Mouse (Mus musculus): ENCODE measurements around the gene Tdrd3. TPM values are rescaled to one million over a fixed set of nuclear protein-coding genes. Genes with fewer than 3 reads are reported as not detected.

The Tdrd3 gene
- polyA plus RNA-seq, 1 experiment from 2014 or later = 36.7 TPM

DNA sequence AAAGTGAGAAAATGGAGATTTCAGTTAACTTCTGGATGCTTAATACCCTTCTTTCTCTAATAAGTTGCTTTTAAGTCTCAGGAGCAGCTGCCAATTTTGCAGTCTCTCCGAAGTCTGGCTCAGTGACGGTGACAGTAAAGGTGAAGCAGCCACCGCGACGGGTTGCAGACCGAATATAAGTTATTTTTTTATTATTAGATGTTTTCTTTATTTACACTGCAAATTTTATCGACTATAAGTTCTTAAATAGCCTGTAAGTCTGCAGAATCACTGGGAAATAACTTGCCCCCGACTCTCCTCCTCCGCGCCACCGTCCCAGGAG, 992 bp upstream of the Tdrd3 start:
- peak overlapping the region; percentile 70 for H3K4me2 ChIP-seq
- DNase-seq (no peak), ATAC-seq (ENCODE audit: insufficient read depth) (no peak)
- no peaks in the 10 kb centered on the region for H3K27me3 ChIP-seq (ENCODE audit: insufficient read depth, low read length)
- H3K4me1 ChIP-seq (ENCODE audit: insufficient read depth) = no peaks in the 10 kb centered on the region
- no peak for TF ChIP-seq CTCF (IDR thresholded peaks at IDR 0.05; ENCODE audit: low read depth)
- H3K9me3 ChIP-seq (ENCODE audit: low read depth, low read length) = no peaks in the 10 kb centered on the region
- no peak overlapping the region; the same call in 1 of the 2 replicates for H3K27ac ChIP-seq (ENCODE audit: low read depth)
- no peaks in the 10 kb centered on the region for H3K36me3 ChIP-seq (ENCODE audit: insufficient read depth)
- H3K4me3 ChIP-seq (ENCODE audit: low read depth, low read length) = peak overlapping the region; percentile 76
- WGBS = 1% methylated on average over 11 of the region's 11 CpGs
- peak overlapping the region; percentile 97 for H3K9ac ChIP-seq

DNA sequence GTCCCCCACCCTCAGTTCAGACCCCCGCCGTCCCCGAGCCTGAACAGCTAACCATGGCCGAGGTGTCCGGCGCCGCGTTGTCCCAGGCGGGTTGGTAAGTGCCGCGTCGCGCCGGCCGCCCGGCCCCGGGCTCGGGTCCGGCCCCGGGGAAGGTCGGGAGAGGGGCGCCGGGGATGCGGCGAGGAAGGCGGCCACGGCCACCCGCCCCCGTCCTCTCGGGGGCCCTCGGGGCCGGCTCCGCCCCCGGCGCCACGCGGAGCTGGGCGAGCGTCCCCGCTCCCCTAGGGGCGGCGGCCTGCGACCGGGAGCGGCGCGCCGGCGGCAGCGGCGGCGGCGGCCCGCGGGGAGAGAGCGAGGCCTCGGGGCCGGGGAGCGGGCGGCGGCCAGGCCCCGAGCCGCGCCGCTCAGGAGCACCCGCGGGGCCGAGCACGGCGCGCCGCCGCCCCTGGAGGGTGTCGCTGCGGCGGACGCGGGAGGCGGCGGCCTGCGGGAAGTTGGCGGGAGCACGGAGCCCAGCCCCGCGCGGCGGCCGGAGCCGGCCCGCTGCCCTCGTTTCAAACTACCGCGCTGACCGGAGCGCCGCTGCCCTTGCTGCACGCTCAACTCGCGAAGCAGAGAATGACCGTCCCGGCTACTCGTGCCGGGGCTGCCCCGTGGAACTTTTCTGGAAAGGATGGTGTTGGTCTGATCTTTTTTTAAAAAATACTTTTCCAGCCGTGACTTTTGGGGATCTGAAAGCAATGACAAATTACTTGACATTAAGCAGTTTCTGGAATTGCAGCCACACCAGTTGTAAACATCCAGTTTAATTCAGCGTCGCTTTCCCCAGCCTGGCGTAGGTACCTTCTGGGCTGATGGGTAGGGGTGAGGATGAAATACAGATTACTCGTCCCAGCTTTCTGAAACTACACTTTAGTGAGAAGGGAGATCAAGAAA, 584 bp downstream of the Tdrd3 start:
- ATAC-seq (ENCODE audit: insufficient read depth) (peak; percentile 66), DNase-seq (peak; percentile 74)
- under 1% methylated on average over 78 of the region's 109 CpGs for WGBS
- peak overlapping the region; percentile 97 for H3K9ac ChIP-seq
- H3K27ac ChIP-seq (ENCODE audit: low read depth) = peak overlapping the region; percentile 100
- H3K4me2 ChIP-seq = peak overlapping the region; percentile 70
- H3K4me1 ChIP-seq (ENCODE audit: insufficient read depth) = 0 out of 2 replicates have a peak, but pooled peaks cover 2% of the 10 kb centered on the region
- H3K36me3 ChIP-seq (ENCODE audit: insufficient read depth) = no peaks in the 10 kb centered on the region
- no peaks in the 10 kb centered on the region for H3K9me3 ChIP-seq (ENCODE audit: low read depth, low read length)
- H3K4me3 ChIP-seq (ENCODE audit: low read depth, low read length) = peak overlapping the region; percentile 76
- TF ChIP-seq CTCF (IDR thresholded peaks at IDR 0.05; ENCODE audit: low read depth) = no peak
- no peaks in the 10 kb centered on the region for H3K27me3 ChIP-seq (ENCODE audit: insufficient read depth, low read length)

DNA sequence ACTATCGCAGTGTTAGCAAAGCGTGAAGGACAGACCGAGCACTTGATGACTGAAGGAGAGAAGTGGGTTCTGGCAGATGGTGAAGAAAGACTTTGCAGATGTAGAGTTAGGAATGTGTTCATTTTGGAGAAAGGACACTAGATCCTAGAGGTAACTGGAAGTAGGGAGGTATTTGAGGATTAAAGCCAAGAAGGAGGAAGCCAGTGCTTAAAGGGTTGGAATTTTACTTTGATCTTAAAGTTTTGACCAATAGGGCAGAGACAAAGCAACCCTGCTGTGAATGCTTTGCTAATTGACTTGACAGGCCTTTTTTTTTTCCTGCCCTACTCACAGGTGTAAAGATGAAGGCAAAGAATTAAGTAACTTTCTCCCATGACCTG, 1.2 kb downstream of the Tdrd3 start:
- TF ChIP-seq CTCF (IDR thresholded peaks at IDR 0.05; ENCODE audit: low read depth) = no peak
- H3K4me2 ChIP-seq = peak overlapping the region; percentile 70
- H3K27ac ChIP-seq (ENCODE audit: low read depth) = peak overlapping the region; percentile 100
- 0% methylated on average over 3 of the region's 3 CpGs for WGBS
- DNase-seq = peak; percentile 41
- H3K36me3 ChIP-seq (ENCODE audit: insufficient read depth) = no peaks in the 10 kb centered on the region
- H3K4me3 ChIP-seq (ENCODE audit: low read depth, low read length) = peak overlapping the region; percentile 76
- no peaks in the 10 kb centered on the region for H3K27me3 ChIP-seq (ENCODE audit: insufficient read depth, low read length)
- 0 out of 2 replicates have a peak, but pooled peaks cover 2% of the 10 kb centered on the region for H3K4me1 ChIP-seq (ENCODE audit: insufficient read depth)
- ATAC-seq (ENCODE audit: insufficient read depth) = no peak
- H3K9ac ChIP-seq = peak overlapping the region; percentile 97
- H3K9me3 ChIP-seq (ENCODE audit: low read depth, low read length) = no peaks in the 10 kb centered on the region

DNA sequence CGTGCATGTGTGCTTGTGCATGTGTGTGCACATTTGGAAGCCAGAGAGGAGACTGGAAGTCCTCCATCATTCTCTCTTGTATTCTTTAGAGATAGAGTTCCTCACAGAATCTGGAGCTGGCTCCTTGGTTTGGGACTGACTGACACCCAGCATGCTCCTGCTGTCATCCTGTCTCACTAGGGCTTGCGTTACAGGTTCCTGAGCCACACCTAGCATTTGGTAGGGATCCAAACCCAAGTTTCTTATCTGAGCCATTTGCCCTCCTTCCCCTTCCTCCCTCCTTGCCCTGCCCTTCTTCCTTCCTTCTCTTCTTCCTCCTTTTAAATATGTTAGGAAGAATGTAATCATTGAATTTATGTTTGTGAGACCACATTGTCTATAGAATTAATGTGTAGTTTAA, 3.3 kb downstream of the Tdrd3 start:
- WGBS = 76% methylated on average over 2 of the region's 2 CpGs
- no peak overlapping the region for H3K9ac ChIP-seq
- H3K27ac ChIP-seq (ENCODE audit: low read depth) = no peak overlapping the region
- H3K36me3 ChIP-seq (ENCODE audit: insufficient read depth) = no peaks in the 10 kb centered on the region
- no peak for DNase-seq
- no peak overlapping the region for H3K4me3 ChIP-seq (ENCODE audit: low read depth, low read length)
- H3K9me3 ChIP-seq (ENCODE audit: low read depth, low read length) = no peaks in the 10 kb centered on the region
- H3K27me3 ChIP-seq (ENCODE audit: insufficient read depth, low read length) = no peaks in the 10 kb centered on the region
- H3K4me2 ChIP-seq = peak overlapping the region; percentile 21
- no peak for TF ChIP-seq CTCF (IDR thresholded peaks at IDR 0.05; ENCODE audit: low read depth)
- 0 out of 2 replicates have a peak, but pooled peaks cover 2% of the 10 kb centered on the region for H3K4me1 ChIP-seq (ENCODE audit: insufficient read depth)
- no peak for ATAC-seq (ENCODE audit: insufficient read depth)

DNA sequence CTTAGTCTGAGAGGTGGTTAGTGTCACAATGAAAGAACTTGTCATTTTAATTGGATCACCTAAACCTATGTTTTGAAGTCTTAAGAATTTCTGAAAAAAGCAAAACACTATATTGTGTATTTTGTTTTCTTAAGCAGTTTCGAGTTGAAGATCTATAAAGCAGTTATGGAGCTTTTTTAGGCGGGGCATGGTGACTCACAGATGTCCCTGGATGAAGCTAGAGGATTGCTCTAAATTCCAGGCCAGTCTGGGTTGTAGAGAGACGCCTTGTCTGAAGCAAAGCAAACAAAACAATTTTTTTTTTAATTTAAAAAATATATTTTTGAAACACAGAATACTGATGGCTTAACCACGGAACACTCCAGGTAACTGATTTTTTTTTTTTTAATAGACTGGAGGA, 4.1 kb downstream of the Tdrd3 start:
- H3K9me3 ChIP-seq (ENCODE audit: low read depth, low read length) = no peaks in the 10 kb centered on the region
- 0 out of 2 replicates have a peak, but pooled peaks cover 2% of the 10 kb centered on the region for H3K4me1 ChIP-seq (ENCODE audit: insufficient read depth)
- H3K36me3 ChIP-seq (ENCODE audit: insufficient read depth) = no peaks in the 10 kb centered on the region
- H3K4me2 ChIP-seq = no peak overlapping the region
- DNase-seq (no peak), ATAC-seq (ENCODE audit: insufficient read depth) (no peak)
- 74% methylated on average over 4 of the region's 4 CpGs for WGBS
- no peak overlapping the region for H3K4me3 ChIP-seq (ENCODE audit: low read depth, low read length)
- TF ChIP-seq CTCF (IDR thresholded peaks at IDR 0.05; ENCODE audit: low read depth) = no peak
- no peak overlapping the region for H3K27ac ChIP-seq (ENCODE audit: low read depth)
- no peak overlapping the region for H3K9ac ChIP-seq
- no peaks in the 10 kb centered on the region for H3K27me3 ChIP-seq (ENCODE audit: insufficient read depth, low read length)

DNA sequence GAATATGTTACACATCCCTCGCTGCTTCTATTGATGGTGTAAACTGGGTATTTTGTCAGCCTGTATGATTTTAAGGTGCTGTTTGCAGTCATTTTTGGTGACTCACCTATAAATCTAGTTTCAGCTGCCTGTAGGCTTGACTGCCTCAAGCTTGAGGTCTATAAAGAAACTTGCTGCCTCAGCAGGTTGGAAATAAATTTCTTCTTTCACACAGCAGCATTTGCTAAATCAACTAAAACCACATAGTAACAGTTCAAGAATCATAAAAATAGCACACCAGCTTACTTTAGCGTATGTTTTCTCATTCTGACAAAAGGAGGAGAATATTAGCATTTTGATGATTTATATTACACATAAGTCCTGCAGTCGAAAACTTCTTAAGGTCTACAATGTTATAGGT, 6.0 kb downstream of the Tdrd3 start:
- ATAC-seq (ENCODE audit: insufficient read depth) (no peak), DNase-seq (no peak)
- Histone ChIP-seq H3K36me3 (ENCODE audit: insufficient read depth) (no peaks in the 10 kb centered on the region), H3K27me3 (ENCODE audit: insufficient read depth, low read length) (no peaks in the 10 kb centered on the region), H3K4me1 (ENCODE audit: insufficient read depth) (peaks cover 2% of the 10 kb centered on the region; the same call in 1 of the 2 replicates), H3K27ac (ENCODE audit: low read depth) (no peak overlapping the region), H3K4me2 (no peak overlapping the region), H3K9me3 (ENCODE audit: low read depth, low read length) (no peaks in the 10 kb centered on the region), H3K9ac (no peak overlapping the region), H3K4me3 (ENCODE audit: low read depth, low read length) (no peak overlapping the region)
- no peak for TF ChIP-seq CTCF (IDR thresholded peaks at IDR 0.05; ENCODE audit: low read depth)
- WGBS = 86% methylated on average over 3 of the region's 3 CpGs

DNA sequence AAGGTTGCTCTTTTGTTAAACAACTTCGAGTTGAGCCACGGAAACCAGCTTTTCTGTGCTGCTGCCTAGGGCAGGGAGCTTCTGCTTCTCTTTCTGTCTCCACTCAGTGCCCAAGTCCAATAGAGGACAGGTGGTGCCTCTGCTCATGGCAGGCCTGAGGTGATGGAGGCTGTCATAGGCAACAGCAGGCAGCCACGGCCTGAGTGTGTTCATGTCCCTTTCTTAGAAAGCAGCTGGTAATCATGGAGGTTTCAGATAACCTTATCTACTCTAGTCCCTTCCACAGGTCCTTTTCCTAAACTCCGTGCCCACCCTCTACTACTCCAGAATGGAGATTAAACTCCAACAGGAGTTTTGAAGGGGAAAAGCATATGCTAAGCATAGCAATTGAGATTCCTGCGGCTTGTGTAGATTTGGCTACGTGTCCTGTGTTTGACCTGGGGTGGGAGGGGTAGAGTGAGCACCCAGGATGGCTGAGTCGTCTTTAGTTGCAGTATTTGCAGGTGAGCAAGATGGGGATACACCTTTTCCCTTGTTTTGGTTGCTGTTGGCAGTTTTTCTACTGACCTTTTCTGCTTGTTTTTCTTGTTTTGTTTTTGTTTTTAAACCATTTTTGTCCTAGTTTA, 10.0 kb downstream of the Tdrd3 start:
- DNase-seq (no peak), ATAC-seq (ENCODE audit: insufficient read depth) (peak; percentile 47; the same call in 1 of the 2 replicates)
- H3K36me3 ChIP-seq (ENCODE audit: insufficient read depth) = no peaks in the 10 kb centered on the region
- H3K9me3 ChIP-seq (ENCODE audit: low read depth, low read length) = no peaks in the 10 kb centered on the region
- WGBS = 45% methylated on average over 7 of the region's 7 CpGs
- no peak overlapping the region for H3K27ac ChIP-seq (ENCODE audit: low read depth)
- no peak overlapping the region for H3K9ac ChIP-seq
- TF ChIP-seq CTCF (IDR thresholded peaks at IDR 0.05; ENCODE audit: low read depth) = no peak
- no peaks in the 10 kb centered on the region; the same call in 1 of the 2 replicates for H3K4me1 ChIP-seq (ENCODE audit: insufficient read depth)
- H3K27me3 ChIP-seq (ENCODE audit: insufficient read depth, low read length) = no peaks in the 10 kb centered on the region
- H3K4me2 ChIP-seq = no peak overlapping the region
- H3K4me3 ChIP-seq (ENCODE audit: low read depth, low read length) = no peak overlapping the region
